Mouse (Mus musculus) cerebellum, postnatal 36 days (tissue): ENCODE results near the gene Rnf103.
A peak's percentile ranks its signal among the peaks of the same experiment; 100 is the strongest.
"Not testable (repeated sequence)": the region's sequence is repeated elsewhere in the genome, so short reads cannot be mapped to it uniquely, and the experiment has no call there.

Experiments
- DNase-seq, 2 experiments: peaks; one replicate each; pipeline ENCODE4 v3.0.0; 2021 to 2022; ENCODE audit warnings: mixed read lengths in 2 of 2

Gene Rnf103

DNA sequence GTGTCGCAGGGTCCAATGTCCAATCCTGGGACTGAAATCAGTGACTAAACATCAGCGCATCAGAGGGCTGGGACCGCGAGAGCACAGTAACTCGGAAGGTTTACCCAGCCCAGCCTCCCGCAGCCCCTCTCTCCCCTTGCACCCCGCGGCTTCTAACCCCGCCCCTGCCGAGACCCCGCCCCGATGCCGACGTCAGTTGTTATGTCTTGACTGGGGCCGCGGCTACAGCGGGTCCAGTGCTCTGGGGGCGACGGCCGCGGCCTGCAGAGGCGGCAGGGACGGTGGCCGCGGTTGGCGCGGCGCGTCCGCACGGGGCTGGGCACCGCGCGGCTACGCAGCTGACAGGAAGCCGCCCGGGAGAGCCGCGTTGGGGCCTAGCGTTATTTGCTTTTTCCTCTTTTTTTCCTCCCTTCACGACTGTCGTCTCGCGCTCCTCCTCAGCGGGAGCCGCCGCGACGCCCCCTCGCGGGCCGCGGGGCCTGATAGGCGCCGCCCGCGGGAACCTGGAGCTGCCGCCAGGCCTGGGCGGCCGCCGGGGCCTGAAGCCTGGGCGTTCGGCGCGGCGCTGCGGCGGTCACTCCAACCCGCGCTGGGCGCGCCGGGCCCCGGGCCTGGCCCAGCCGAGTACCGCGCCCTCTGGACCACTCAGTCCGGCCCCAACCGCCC lies at the start of gene Rnf103:
Gene Rnf103 (plus strand): TSS at position 220 of the 666 bp plus-strand sequence.
- DNase-seq = peak; percentile 89 to 93

DNA sequence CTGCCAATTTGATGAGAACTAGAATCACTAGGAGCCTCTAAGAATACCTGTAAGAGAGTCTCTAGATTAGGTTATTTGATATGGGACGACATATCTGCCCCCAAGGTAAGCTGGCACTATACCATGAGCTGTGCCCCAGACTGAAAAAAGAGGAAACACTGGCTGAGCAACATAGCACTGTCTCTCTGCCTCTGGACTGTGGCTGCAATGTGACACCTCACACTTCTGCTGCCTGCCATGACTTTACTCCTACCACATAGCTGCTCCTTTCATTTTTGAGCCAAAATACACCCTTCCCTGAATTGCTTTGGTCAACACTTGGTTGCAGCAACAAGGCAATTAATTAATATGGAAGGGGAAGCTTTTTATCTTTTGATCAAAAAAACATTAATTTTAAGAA lies 48.9 kb upstream of the Rnf103 start:
- no peak for DNase-seq

DNA sequence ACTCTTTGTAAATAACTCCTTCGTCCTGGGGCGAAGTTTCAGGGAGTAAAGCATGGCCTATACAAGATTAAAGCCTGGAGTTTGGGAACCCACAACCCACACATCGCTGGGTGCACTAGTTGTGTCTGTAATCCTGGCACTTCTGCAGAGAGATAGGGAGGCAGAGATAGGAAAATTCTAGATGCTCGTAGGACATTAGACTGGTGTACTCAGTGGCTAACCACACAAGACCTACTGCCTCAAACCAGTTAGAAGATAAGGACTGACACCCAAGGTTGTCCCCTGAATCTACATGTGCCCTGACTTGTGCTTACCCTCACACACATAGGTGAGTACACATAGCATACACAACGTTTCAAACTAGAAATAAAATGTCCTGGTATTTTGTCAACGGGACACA lies 48.1 kb upstream of the Rnf103 start:
- DNase-seq = no peak

DNA sequence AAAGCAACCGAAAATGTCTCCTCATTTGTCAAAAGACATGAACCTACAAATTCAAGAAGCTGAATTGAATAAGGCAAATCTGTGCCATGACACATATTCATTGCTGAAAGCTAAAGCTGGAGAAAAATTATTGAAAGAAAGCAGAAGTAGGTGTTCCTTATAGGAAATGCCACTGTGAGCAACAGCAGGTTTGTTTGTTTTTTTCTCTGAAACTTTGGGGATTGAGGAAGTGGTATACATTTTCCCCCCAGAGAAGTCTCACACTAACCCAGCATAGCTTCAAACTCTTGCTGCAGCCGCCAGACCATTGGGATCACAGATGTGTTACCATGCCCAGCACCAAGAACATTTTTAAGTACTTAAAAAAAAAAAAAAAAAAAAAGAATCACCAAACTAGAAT lies 40.9 kb upstream of the Rnf103 start:
- DNase-seq = no peak

DNA sequence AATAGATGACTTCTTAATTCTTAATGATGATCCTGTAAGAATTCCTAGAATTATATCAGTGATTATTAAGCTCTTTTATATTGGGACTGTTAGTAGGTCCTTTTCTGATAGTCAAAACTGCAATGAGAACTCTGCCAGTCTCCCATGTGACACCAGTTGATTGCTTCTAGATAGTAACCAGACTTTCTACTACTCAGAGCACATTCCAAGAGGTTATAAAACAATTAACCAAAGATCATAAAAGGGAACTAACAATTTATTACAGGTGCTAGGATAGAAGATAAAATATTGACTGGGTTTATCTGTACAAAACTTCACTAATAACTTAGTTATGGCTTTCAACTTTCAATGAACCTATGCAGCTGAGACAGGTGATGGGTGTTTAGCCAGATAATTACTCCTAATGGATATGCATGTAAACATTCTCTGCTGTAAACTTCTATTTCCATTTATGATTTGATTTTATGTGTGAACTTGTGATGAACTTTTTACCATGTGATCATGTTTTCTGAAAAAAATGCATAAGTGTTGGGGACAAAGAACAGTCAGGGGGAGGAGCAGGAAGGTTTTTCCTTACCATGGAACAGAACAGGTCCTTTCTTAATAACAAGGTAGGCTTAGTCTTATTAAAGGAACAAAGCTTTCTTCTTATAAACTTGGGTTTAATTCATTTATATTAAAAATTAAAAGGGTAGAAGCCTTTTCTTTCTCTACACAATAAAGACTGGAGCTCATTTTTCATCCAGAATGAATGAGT lies 39.5 kb upstream of the Rnf103 start:
- DNase-seq = not testable (repeated sequence)

DNA sequence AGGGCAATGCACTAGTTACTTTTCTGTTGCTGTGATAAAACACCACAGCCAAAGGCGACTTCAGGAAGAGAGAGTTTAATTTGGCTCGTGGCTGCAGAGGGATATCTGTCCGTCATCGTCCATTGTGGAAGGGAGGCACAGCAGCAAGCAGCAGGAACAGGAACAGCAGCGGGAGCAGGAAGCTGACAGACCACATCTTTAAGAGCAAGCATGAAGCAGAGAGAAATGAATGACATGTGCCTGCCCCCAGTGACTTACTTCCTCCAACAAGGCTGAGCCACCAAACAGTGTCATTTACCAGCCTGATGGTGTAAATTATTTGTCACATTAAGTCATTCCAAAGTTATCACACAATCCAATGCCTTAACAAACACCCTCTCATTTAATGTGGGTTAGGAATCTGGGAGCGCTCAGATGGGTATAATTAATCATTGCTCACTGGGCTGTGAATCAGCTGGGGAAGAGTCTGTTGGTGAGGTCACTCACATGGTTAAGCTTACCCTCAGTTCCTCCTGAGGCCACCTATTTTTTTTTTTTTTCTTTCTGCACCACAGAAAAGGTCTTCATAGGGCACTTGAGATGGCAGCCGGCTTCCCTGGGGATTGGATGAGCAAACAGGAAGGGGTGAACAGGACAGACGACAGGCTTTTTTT lies 35.6 kb upstream of the Rnf103 start:
- DNase-seq = no peak

DNA sequence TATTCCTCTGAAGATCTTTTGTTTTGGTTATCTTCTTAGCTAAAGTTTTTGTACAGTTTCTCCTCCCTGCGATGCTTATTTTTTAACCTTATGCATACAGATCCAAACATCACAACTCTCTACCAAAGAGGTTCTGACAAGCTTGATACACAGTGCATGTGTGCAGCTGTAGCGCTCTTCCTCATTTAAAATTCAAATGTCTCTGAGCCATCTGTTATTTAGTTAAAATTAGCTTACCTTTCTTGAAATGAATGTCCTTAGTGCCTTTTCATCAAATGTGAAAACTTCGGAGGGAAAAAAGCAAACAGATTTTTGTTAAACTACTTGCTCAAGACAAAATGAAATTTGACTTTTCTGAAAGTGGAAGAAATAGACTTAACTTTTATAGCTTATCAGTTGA lies 28.5 kb upstream of the Rnf103 start:
- no peak for DNase-seq

DNA sequence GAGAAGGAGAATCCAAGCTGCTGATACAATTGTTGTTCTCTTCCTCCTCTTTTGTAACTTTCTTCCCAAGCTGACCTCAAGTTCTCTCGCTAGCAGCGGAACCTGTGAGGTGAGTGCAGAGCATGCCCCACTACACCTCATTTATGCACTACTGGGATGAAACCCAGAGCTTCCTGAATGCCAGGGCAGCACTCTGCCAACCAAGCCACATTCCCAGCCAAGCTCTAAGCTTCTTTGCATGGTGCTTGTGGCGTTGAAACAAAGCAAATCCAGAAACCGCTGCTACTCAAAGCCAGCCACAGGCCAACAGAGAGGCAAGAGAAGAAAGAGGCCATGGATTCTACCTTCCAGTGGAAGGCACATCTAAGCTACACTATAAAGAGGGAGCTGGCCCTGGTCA lies 25.9 kb upstream of the Rnf103 start:
- peak; percentile 4 to 6 for DNase-seq

DNA sequence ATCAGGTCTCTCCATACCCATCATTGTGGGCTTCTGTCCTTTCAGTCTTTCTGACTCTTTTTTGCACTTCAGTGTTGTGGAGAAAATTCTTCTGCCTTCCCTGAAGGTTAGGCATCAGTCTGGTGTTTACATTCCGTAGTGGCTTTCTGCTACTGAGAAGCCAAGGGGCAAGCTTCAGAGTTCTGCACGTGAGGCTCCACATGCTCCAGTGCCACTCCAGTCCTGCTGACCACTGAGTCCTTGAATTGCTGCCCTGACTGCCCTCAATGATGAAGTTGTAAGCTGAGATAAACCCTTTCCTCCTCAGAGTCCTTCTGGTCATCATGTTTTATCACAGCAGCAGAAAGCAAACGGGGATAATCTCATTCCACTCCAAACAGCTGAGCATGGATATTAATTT lies 24.4 kb upstream of the Rnf103 start:
- DNase-seq = no peak

DNA sequence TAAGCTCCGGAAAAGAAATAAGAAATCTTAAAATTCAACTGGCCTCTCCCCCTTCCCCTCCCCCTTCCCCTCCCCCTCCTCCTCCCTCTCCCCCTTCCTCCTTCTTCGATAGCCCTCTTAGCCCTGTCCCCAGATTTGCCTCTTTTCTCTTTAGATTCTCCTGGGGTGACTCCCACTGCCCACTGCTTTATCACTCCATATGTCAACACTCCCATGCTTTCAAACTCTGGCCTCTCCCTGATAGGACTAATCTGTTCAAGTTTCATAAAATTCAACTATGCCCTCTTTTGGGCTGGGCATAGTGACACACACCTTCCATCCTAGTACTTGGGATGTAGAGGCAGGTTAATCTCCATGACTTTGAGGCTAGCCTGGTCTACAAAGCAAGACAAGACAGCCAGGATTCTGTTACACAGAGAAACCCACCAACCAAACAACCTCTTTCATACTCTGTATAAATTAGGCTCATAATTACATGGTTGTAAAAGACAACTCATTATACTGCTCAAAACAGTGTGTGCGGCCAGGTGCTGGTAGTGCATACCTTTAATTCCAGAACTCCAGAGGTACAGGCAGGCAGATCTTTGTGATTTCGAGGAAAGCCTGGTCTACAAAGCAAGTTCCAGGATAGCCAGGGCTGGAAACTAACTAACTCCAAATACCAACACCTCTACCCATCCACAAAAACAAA lies 21.7 kb upstream of the Rnf103 start:
- no peak for DNase-seq

DNA sequence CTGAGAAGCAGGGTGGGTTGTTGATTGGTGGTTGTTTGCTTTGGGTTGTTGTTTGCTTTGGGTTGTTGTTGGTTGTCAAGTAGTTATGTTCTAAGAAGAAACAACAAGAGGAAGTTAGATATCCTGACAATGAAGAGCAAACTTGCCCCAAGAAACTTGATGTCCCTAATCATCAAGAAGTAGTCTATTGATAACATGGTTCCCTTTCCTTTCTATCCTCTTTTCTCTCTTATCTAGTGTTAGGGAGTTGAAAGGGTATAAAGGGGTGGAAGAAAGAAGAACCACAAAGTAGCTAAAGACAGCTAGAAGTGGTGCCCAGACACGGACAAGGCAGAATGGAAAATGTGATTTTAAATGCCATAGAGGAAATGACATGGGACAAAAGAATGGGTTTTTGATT lies 20.9 kb upstream of the Rnf103 start:
- DNase-seq = no peak

DNA sequence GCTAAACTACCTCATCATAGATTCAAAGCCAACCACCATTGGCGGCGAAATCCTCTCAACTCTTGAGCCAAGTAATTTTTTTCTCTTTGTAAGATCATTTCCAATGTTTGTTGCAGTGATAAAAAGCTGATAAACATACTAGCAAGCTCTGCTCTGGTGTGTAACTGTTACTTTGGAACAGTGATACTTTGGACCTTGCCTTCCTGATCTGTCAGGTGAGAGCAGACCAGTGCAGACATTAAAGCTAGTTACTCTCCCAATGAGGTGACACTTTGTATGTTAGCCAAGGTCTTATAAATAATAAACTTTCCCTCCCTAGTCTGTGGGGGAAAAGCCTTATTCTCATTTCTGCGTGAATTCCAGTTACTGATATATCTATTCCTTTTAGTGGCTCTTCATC lies 18.1 kb upstream of the Rnf103 start:
- DNase-seq = no peak

DNA sequence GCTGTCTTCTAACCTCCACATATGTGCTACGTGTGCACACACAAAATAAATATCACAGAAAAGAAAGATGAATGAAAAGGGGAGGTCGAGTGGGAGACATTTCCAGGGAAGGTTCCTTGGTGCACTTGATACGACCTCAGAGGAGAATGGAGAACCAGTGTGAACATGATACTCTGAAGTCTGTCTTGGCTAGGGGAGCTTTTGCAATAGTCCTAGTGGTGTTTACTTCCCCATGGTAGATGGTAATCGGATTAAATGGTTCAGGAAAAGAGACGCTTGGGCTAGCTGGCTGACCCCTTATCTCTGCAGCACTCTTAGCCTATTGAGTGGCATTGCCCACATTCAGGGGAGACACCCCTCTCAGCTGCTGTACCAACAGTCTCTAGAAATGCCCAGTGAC lies 16.9 kb upstream of the Rnf103 start:
- DNase-seq = no peak

DNA sequence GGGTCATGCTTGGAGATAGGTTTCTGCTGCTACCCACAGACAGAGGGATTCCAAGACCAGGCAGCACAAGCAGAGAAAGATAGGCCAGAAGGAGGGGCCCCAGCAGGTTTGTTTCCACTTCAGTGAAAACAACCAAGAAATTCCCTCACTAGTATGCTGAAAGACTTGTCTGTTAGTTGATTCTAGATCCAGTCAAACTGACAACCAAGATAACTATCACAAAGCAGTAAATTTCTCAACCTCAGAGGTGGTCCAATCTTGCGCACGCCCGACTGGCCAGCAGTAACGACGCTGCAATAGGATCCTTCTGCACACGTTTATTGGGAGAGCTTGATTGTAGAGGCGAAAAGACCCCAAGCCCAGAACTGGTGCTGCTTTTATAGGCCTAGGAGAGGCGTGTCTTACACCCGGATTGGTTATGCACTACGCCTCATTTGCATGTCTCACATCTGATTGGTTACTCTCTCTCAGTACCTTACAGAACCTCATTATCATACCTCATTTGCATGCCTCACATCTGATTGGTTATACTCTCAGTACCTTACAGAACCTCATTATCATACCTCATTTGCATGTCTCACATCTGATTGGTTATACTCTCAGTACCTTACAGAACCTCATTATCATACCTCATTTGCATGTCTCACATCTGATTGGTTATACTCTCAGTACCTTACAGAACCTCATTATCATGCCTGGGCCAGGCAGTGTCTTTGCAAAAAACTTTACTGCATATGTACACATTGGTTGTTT lies 14.7 kb upstream of the Rnf103 start:
- DNase-seq = not testable (repeated sequence)

DNA sequence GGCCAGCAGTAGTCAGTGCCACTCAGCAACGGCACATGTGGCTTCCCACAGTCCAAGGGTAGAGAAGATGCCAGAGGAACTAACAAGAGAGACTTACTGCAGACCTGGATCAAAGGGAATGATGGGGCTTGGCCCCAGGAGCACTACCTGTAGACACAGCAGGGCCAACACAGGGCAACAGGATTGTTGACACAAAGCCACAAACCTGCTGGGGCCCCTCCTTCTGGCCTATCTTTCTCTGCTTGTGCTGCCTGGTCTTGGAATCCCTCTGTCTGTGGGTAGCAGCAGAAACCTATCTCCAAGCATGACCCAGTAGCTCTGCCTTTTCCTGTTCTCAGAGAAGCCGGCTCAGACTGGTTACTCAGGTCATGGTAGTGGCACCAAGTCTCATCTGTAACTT lies 14.1 kb upstream of the Rnf103 start:
- not testable (repeated sequence) for DNase-seq

DNA sequence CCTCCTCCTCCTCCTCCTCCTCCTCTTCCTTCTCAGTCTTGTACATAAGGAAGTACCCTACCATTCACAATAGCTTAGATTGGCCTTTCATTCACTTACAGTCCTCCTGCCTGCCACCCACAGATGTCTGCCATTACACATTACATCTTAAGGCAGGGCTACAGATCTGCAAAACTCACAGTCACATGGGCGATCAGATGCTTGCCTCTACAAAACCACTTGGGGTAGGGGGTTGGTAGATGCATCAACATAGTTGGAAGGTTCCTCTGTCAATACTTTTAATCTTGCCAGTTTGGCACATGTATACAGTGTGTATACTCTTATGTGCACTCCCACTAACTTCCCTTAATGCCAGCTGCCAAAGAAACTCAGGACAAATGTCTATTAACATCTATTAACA lies 13.6 kb upstream of the Rnf103 start:
- no peak for DNase-seq

DNA sequence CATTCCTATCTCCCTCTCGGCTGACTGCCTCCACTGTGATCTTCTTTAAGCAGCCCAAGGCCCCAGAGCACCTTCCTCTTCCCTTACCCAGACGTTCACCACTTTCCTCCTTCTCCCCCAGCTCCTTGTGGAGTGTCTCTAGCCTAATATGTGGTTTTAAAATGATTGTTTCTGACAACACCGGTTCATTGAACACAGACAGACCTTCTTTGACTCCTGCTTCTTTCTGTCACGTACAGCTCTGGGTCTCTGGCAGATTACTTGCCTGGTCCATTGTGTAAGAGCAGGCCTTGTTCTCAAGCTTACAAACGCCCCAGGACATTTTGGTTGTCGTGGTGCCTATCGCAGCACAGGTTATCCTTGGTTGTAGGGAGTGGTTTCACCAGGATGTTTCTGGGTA lies 12.6 kb upstream of the Rnf103 start:
- DNase-seq = no peak

DNA sequence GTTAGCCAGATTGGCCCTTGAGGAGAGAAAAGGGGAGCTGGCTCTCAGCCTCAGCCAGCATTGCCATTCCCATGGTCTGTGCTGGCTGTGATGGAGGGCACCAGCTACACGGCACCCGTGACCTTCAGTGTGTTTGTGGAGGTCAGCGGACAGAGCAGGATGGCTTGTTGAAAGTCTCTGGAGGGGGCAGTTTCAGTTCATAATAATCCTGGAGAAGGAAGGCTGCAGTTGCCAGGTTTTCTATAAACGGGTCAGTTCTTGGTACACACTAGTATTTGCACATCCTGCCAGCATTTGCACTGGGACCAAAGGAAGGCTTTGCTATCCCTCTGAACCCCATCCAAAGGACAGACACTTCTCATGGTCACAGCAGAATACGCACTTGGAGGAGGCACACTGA lies 8.4 kb upstream of the Rnf103 start:
- no peak for DNase-seq

DNA sequence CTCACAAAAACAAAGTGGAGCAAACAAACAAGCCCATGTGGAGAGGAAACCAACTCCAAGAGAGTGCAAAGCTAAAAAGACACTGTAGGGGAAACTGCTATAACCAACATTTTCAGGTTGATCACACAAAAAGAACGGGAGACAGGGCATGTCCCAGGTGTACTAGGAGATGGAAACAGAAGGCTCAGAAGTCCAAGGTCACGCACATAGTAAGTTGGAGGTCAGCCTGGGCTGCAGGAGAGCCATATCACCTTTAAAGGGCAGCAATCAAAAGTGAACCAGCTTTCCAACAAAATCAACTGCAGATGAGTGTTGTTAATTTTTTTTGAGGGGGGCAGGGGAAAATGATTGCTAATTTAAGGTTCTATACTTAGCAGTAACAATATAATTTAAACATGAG lies 7.5 kb upstream of the Rnf103 start:
- no peak for DNase-seq

DNA sequence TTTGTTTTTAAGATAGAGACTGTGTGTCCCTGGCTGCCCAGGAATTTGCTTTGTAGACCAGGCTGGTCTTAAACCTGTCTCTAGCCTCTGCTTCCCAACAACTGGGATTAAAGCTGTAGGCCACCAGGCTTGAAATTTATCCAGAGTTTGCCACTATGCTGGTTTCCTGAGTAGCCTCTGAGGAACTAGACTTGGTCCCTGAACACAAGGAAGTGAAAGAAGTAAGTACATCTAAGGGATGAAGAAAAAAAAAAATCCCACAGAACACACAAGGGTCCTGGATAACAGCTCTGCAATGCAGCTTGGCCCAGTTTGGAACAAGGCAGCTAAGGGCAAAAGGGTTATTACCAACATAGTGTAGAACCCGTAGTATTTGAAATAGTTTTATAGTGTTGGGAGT lies 6.8 kb upstream of the Rnf103 start:
- DNase-seq = no peak

DNA sequence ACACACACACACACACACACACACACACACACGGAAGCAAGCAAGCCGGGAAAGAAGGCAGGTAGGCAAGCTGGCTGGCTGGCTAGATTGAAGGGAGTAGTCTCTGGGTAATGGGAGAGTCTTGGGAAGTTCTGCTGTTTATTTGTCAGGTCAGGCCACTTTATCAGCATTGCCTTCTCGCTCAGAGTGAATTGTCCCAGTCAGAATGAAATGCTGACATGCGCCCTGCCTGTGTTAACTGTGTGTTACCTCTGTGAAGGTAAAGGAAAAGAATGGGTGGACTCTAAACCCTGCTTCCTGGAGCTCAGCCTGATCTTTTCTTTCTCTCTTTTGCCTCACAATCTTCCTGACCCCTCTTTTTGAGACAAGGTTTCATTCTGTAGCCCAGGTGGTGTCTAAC lies 5.7 kb upstream of the Rnf103 start:
- DNase-seq = no peak

DNA sequence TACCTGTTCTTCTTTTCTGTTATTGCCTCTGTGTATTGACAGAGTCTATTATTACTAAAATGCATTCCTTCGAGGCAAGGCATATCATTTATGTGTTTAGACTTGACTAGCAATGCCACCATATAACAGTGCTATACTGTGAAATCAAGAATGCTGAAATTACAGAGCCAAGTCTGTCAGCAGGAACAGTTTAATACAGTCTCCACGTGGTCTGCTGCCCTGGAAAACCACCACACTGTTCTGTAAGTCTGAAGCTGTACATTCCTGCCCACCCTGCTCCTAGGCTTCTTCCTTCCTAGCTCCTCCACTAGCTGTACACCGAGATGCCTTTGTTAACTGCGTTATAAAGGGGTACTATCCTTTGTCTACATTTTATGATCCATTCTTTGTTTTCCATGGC lies 1.6 kb upstream of the Rnf103 start:
- DNase-seq = no peak
